Mouse (Mus musculus) lung, postnatal 25 days (tissue): ENCODE data around the gene Olfr1457.

ENCODE experiments used
- DNase-seq: peaks from one replicate; pipeline ENCODE4 v3.0.0; 2022; ENCODE audit warnings: low spot score

Olfr1457 gene

GRCm38 (mm10) chr19:13097791-13098190, at the start of gene Olfr1457:
Olfr1457 (minus strand) TSS chr19:13097891.
- DNase-seq = no peak

DNA sequence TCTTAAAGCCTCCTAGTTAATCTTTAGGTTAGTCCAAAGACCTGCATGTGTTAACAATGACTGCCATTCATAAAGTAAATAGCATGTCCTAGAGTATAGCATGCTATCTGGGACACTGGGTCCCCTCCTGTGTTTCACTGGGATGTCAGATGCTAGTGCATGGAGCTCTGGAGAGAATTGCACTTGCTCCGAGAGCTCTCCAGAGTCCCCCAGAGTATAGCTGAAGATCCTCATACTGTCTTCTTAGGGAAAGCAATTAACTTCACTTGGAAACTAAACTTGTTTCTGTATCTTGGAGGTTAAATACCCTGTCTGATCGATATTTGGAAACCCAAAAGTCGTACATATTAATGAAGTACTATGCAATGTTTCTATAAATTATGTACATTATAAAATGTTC, 9.0 kb upstream of the Olfr1457 start, which contains the start of gene Olfr1458:
TSS of gene Olfr1458 (minus strand) at position 101 of the 400 bp plus-strand sequence.
- no peak for DNase-seq

GRCm38 (mm10) chr19:13093908-13094307, 3.8 kb downstream of the Olfr1457 start:
- no peak for DNase-seq

DNA sequence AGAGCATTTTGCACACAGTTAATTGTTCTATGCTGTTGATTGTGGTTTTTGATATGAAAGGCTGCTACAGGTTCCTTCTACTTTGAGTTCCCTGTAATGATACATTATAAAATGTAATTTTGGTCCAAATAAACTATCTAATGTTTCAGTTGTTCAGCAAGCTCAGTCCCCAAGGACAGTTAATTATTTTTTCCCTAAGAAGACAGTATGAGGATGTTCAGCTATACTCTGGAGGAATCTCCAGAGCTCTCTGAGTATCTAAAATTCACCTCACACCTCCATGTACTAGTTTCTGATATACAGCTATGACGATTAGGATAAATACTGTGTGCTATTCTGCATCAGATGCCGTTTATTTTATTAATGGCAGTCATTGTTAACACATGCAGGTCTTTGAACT, 37.4 kb downstream of the Olfr1457 start, which contains the start of gene Olfr1454:
TSS of gene Olfr1454 (plus strand) at position 301 of the 400 bp plus-strand sequence.
- DNase-seq = no peak
